ENCODE assay signal across 8 mouse cellular contexts in the genomic region with DNA sequence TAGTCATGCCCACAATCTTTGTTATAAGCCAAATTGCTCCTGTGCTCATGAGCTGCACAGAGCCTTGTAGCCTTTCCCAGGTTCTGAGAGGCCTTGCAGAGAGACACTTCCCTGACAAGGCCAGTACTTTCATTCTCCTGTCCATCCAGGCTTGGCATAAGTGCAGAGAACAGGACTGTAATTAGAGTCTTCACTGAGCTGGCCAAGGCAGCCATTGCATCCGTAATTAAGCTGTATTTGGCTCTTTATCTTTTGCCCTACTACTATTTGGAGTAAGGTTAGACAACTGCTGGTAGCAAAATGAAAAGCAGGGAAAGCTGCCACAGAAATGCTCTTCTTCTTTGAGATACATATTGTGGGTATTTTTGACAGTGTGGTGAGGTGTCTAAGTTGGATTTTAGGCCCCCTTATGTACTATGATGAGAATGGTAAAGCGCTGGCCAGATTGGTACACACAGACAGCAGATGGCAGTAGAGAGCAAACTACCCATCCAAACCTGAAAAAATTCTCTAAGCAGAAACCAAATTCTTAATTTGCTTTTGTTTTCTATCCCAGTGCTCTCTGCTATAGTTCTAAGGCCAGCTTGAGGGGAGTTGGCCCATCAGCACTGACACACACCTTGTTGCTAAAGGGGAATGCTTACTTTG. TPM values are rescaled to one million over a fixed set of nuclear protein-coding genes. Genes with fewer than 3 reads are reported as not detected.
DNase-seq lines count a peak whose midpoint lies in the region; ATAC-seq and TF ChIP-seq lines count a peak whose summit lies in the region.

No protein-coding gene starts in this region.

- no peaks in the 10 kb centered on the region for H3K4me1 ChIP-seq in liver, embryonic 12.5 days
- no peaks in the 10 kb centered on the region for H3K4me1 ChIP-seq in lung, adult 2 months (ENCODE audit: control insufficient read depth, insufficient read depth, low read length)
- 0 out of 2 replicates have a peak, but pooled peaks cover 2% of the 10 kb centered on the region for H3K4me1 ChIP-seq in neural tube, embryonic 15.5 days

- DNase-seq in liver, result peak; percentile 11
- peak; percentile 47 for DNase-seq in R1 (ENCODE audit: low read depth, low spot score)
- DNase-seq in cerebellum, postnatal 14 days, result peak; percentile 72 to 76
- DNase-seq in heart, postnatal 4 days, result peak; percentile 38
- peak; percentile 14 for DNase-seq in lung, adult 2 months
- DNase-seq in urinary bladder, postnatal 36 days (ENCODE audit: low spot score in 2 of 2), result no peak

- TF ChIP-seq POLR2A in lung, adult 2 months (IDR thresholded peaks at IDR 0.05; ENCODE audit: borderline replicate concordance, extremely low read depth, low read depth, low read length), result no peak

- TF ChIP-seq CTCF in lung, adult 2 months (IDR thresholded peaks at IDR 0.05; ENCODE audit: insufficient read depth, low read length), result peak; percentile 32; the same call in 1 of the 2 replicates

- WGBS in liver, embryonic 12.5 days (ENCODE audit: insufficient replicate concordance), result 56% methylated on average over 2 of the region's 2 CpGs
- 60% methylated on average over 2 of the region's 2 CpGs for WGBS in lung, adult 2 months
- 30% methylated on average over 2 of the region's 2 CpGs for WGBS in neural tube, embryonic 15.5 days

- no peak overlapping the region for H3K27ac ChIP-seq in liver, embryonic 12.5 days
- 0 out of 2 replicates have a peak overlapping the region, but pooled peaks have one; percentile 9 for H3K27ac ChIP-seq in neural tube, embryonic 15.5 days (replicated peaks)

- no peaks in the 10 kb centered on the region for H3K36me3 ChIP-seq in liver, embryonic 12.5 days
- H3K36me3 ChIP-seq in neural tube, embryonic 15.5 days, result no peaks in the 10 kb centered on the region

- H3K9me3 ChIP-seq in liver, embryonic 12.5 days (replicated peaks), result no peaks in the 10 kb centered on the region
- H3K9me3 ChIP-seq in neural tube, embryonic 15.5 days (replicated peaks), result no peaks in the 10 kb centered on the region

- no peak overlapping the region for H3K4me2 ChIP-seq in liver, embryonic 12.5 days
- no peak overlapping the region for H3K4me2 ChIP-seq in neural tube, embryonic 15.5 days

- no peaks in the 10 kb centered on the region for H3K27me3 ChIP-seq in liver, embryonic 12.5 days (replicated peaks)
- no peaks in the 10 kb centered on the region for H3K27me3 ChIP-seq in neural tube, embryonic 15.5 days (replicated peaks)

- no peak overlapping the region for H3K4me3 ChIP-seq in liver, embryonic 12.5 days
- no peak overlapping the region for H3K4me3 ChIP-seq in lung, adult 2 months (replicated peaks; ENCODE audit: extremely low read depth, low read depth, low read length)
- H3K4me3 ChIP-seq in neural tube, embryonic 15.5 days (replicated peaks), result no peak overlapping the region

- H3K9ac ChIP-seq in liver, embryonic 12.5 days, result no peak overlapping the region
- no peak overlapping the region for H3K9ac ChIP-seq in neural tube, embryonic 15.5 days (replicated peaks)

- ATAC-seq in liver, embryonic 12.5 days, result no peak
- ATAC-seq in neural tube, embryonic 15.5 days (ENCODE audit: low FRiP score), result no peak; the same call in 1 of the 2 replicates

RNA-seq across cellular contexts. Expression of a gene that starts 36.4 kb away (rescaled TPM):
- polyA plus RNA-seq in liver, embryonic 12.5 days (2016; fragmentation: Nextera tagmentation; extraction: Ambion mirVana), result 0.41 and 0.54 TPM in 2 replicates
- total RNA-seq in heart, postnatal 4 days (2021), result 1 to 10 TPM; 1.1 to 1.5 TPM
- polyA plus RNA-seq in lung, adult 2 months (2012; rRNA removed), result 0.20 and 0.23 TPM in 2 replicates
- 0.70 and 0.79 TPM in 2 replicates for polyA plus RNA-seq in neural tube, embryonic 15.5 days (2015; fragmentation: Nextera tagmentation; extraction: Ambion mirVana)

Comparison
In these comparisons a context has a peak if more than half of its experiments do, and no peak if none do; other contexts are left out.
1. DNase-seq: peak in liver (single experiment), R1 (single experiment), cerebellum, postnatal 14 days (2 of 2), heart, postnatal 4 days (single experiment) and lung, adult 2 months (single experiment); none in urinary bladder, postnatal 36 days (0 of 2).